Mouse (Mus musculus): Measurements from ENCODE around the gene Hint3. TPM values are rescaled to one million over a fixed set of nuclear protein-coding genes. Genes with fewer than 3 reads are reported as not detected.
A peak's percentile ranks its signal among the peaks of the same experiment; 100 is the strongest.

Hint3 gene
- total RNA-seq, 2 experiments from 2014 or later, result 32.6 to 41.1 TPM

DNA sequence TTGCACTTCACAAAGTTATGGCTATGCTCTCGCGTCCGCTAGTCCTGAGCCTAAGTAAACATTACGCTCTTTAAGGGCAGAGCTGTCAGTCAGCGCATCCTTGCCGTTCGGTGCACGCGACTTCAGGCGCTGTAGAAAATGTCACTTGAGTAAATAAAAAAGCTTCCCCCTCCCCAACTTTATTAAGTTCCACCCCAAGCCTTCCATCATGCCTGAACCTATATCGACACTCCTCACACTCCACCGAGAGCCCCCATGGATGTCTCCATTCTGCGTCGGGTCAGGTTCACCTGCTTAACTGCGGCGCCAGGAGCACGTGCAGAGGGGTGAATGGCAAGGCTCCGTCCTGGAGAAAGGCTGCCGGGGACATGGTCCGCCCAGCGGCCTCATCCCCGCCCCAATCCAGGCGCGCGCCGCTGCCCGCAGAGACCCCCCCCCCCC, 29.3 kb downstream of the Hint3 start:
- DNase-seq (ENCODE audit: low spot score in 2 of 2), result peak in 1 of 2 experiments; percentile 13

- peak in 1 of 2 experiments; percentile 54 for DNase-seq (ENCODE audit: low spot score in 2 of 2)
These were observed 42.4 kb downstream of the Hint3 start for GRCm38 (mm10) chr10:30587037-30587436.

GRCm38 (mm10) chr10:30585691-30586090, 43.7 kb downstream of the Hint3 start:
- no peak for DNase-seq (ENCODE audit: low spot score in 2 of 2)

GRCm38 (mm10) chr10:30577670-30578280, 51.7 kb downstream of the Hint3 start:
- DNase-seq (ENCODE audit: low spot score in 2 of 2), result no peak

- peak in 1 of 2 experiments; percentile 44 for DNase-seq (ENCODE audit: low spot score in 2 of 2)
These were observed 63.1 kb downstream of the Hint3 start for GRCm38 (mm10) chr10:30566364-30566763.

- DNase-seq (ENCODE audit: low spot score in 2 of 2), result no peak
These were observed 64.8 kb downstream of the Hint3 start for GRCm38 (mm10) chr10:30564651-30565050.

Other genes with a start within 250 kb of the Hint3 start
- gene Trmt11, start 28.9 kb downstream of the Hint3 start, total RNA-seq (2021), result 1 to 10 TPM; 6.9 to 9.5 TPM
- gene Ncoa7, start 173.7 kb upstream of the Hint3 start, total RNA-seq (2021), result 100 to 1,000 TPM in 1 of 2 experiments, 10 to 100 TPM in 1; 94.7 to 100 TPM
- 1 to 10 TPM; 7.0 to 7.8 TPM for gene Hey2, start 213.2 kb upstream of the Hint3 start, total RNA-seq (2021)

Measured in layer of hippocampus, adult 18-20 months (tissue).